Mouse (Mus musculus): ENCODE results near the gene Lkaaear1.
A peak's percentile ranks its signal among the peaks of the same experiment; 100 is the strongest.

The Lkaaear1 gene

GRCm38 (mm10) chr2:181681978-181682377 is 16.3 kb downstream of the Lkaaear1 start:
- no peak for DNase-seq

GRCm38 (mm10) chr2:181680716-181681117 is 17.5 kb downstream of the Lkaaear1 start:
- DNase-seq: no peak

GRCm38 (mm10) chr2:181679951-181680715 is 18.1 kb downstream of the Lkaaear1 start, which contains the start of gene Tcea2:
Gene Tcea2 (plus strand): TSS chr2:181680310.
- DNase-seq: peak; percentile 66

- DNase-seq: peak; percentile 62
Measured at GRCm38 (mm10) chr2:181678780-181679179, 19.5 kb downstream of the Lkaaear1 start.

GRCm38 (mm10) chr2:181677755-181678098 is 20.5 kb downstream of the Lkaaear1 start:
- DNase-seq: no peak

GRCm38 (mm10) chr2:181677096-181677754 is 21.0 kb downstream of the Lkaaear1 start:
- DNase-seq: no peak

GRCm38 (mm10) chr2:181676424-181676823 is 21.8 kb downstream of the Lkaaear1 start:
- no peak for DNase-seq

- peak; percentile 59 for DNase-seq
Measured at GRCm38 (mm10) chr2:181675454-181675853, 22.8 kb downstream of the Lkaaear1 start.

- DNase-seq: no peak
Measured at GRCm38 (mm10) chr2:181674934-181675333, 23.3 kb downstream of the Lkaaear1 start.

GRCm38 (mm10) chr2:181673501-181673900 is 24.7 kb downstream of the Lkaaear1 start:
- DNase-seq: no peak

GRCm38 (mm10) chr2:181671984-181672383 is 26.3 kb downstream of the Lkaaear1 start:
- DNase-seq: no peak

- DNase-seq: no peak
Measured at GRCm38 (mm10) chr2:181671326-181671725, 26.9 kb downstream of the Lkaaear1 start, which contains the start of gene Sox18. Gene Sox18 (minus strand): TSS chr2:181671640.

GRCm38 (mm10) chr2:181670913-181671311 is 27.3 kb downstream of the Lkaaear1 start:
- no peak for DNase-seq

- no peak for DNase-seq
Measured at GRCm38 (mm10) chr2:181670285-181670912, 27.8 kb downstream of the Lkaaear1 start.

GRCm38 (mm10) chr2:181663298-181663630 is 35.0 kb downstream of the Lkaaear1 start:
- no peak for DNase-seq

GRCm38 (mm10) chr2:181662620-181663297 is 35.5 kb downstream of the Lkaaear1 start:
- DNase-seq: no peak

- peak; percentile 81 for DNase-seq
Measured at GRCm38 (mm10) chr2:181659609-181660055, 38.6 kb downstream of the Lkaaear1 start.

GRCm38 (mm10) chr2:181658930-181659555 is 39.2 kb downstream of the Lkaaear1 start:
- peak; percentile 72 for DNase-seq

- no peak for DNase-seq
Measured at GRCm38 (mm10) chr2:181658528-181658927, 39.7 kb downstream of the Lkaaear1 start.

GRCm38 (mm10) chr2:181657441-181657840 is 40.8 kb downstream of the Lkaaear1 start:
- DNase-seq: no peak

GRCm38 (mm10) chr2:181656734-181657133 is 41.5 kb downstream of the Lkaaear1 start, which contains the start of gene Gm29797:
Gene Gm29797 (plus strand): TSS chr2:181657034.
- no peak for DNase-seq

GRCm38 (mm10) chr2:181653523-181653922 is 44.7 kb downstream of the Lkaaear1 start:
- no peak for DNase-seq

GRCm38 (mm10) chr2:181653065-181653464 is 45.2 kb downstream of the Lkaaear1 start:
- no peak for DNase-seq
